Mouse (Mus musculus) megakaryocyte, embryonic 14.5 days (primary cell): ENCODE results near the gene Slc25a28. TPM values are rescaled to one million over a fixed set of nuclear protein-coding genes. Genes with fewer than 3 reads are reported as not detected.

ENCODE experiments used
- H3K27me3 ChIP-seq: replicated peaks from 2 replicates; pipeline ENCODE3; 2012; ENCODE audit warnings: inconsistent platforms
- H3K36me3 ChIP-seq: replicated peaks from 2 replicates; pipeline ENCODE3; 2012; ENCODE audit warnings: low read length, inconsistent platforms, mixed read lengths
- H3K4me1 ChIP-seq: 2 replicates; pipeline ENCODE4 v1.6.1; 2012; ENCODE audit warnings: inconsistent platforms
- H3K4me3 ChIP-seq: replicated peaks from 2 replicates; pipeline ENCODE3; 2012; ENCODE audit warnings: moderate library complexity, mild to moderate bottlenecking, inconsistent platforms
- H3K9me3 ChIP-seq: 2 replicates; pipeline ENCODE4 v1.6.1; 2012; ENCODE audit warnings: inconsistent platforms
- FLI1 ChIP-seq: IDR thresholded peaks from 2 replicates; pipeline ENCODE4 v1.6.1; 2012; ENCODE audit warnings: low read length, inconsistent platforms, mixed read lengths
- GATA1 ChIP-seq: IDR thresholded peaks from 3 replicates; pipeline ENCODE4 v1.6.1; 2012; ENCODE audit warnings: mixed read lengths, low read length, inconsistent platforms, borderline replicate concordance
- polyA plus RNA-seq: library from polyadenylated mRNA; stranded (reverse); fragments of >175 nt; gene quantifications from 2 replicates; pipeline ENCODE4 v1.2.3, GENCODE M21; 2012; ENCODE audit warnings: low replicate concordance; ENCODE audit not compliant: insufficient read depth

The Slc25a28 gene
- 17.5 and 30.6 TPM in 2 replicates for polyA plus RNA-seq

- Histone ChIP-seq H3K36me3 (peaks cover 2% of the 10 kb centered on the region), H3K4me1 (peaks cover 79% of the 10 kb centered on the region)
- TF ChIP-seq GATA1 (no peak), FLI1 (no peak)
Measured at GRCm38 (mm10) chr19:43674730-43675524, at the start of gene Slc25a28. Gene Slc25a28, minus strand, starts transcription at chr19:43674881.

DNA sequence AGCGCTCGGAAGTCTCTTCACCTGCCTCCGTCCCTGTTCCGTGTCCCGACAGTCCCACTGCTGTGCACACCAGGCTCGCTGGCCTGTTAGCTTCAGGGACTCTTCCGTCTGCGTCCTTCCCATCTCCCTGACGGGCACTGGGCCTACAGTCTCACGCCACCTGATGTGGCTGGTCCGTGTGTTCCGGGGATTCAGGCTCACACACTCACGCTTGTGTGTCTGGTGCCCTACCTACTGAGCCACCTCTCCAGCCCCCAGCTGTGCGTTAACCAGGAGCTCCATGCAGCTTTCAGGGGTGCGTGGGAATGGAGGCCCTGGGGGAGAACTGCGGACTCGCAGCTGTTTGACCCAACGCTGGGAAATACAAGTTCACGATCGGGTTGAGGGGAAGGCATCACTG lies 49.5 kb upstream of the Slc25a28 start:
- Histone ChIP-seq H3K9me3 (no peaks in the 10 kb centered on the region), H3K36me3 (peaks cover 96% of the 10 kb centered on the region), H3K27me3 (no peaks in the 10 kb centered on the region), H3K4me3 (no peak overlapping the region), H3K4me1 (0 out of 2 replicates have a peak, but pooled peaks cover 7% of the 10 kb centered on the region)
- TF ChIP-seq GATA1 (no peak), FLI1 (no peak)

More at GRCm38 (mm10) chr19:43674730-43675524, at the start of gene Slc25a28:
- H3K4me3 ChIP-seq: peak within 1 kb of the TSS; percentile 100
- no peaks in the 10 kb centered on the region for H3K27me3 ChIP-seq
- no peaks in the 10 kb centered on the region for H3K9me3 ChIP-seq

DNA sequence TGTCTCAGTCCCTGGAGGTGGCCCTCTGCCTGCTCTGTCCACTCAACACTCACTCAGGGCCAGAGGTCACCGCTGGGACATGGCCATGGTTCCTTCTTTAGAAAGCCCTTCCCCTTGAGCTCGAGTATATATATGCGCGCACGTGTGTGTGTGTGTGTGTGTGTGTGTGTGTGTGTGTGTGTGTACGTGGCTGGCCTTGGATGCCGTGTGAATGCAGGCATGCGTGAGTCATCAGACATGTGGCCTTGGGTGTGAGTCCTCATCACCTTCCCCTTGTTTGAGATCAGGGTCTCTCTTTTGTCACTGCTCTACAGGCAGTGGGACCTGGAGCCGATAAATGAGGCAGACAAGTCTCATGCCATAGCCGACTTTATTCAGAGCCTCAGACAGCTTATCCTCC lies 48.8 kb upstream of the Slc25a28 start:
- TF ChIP-seq FLI1 (no peak), GATA1 (no peak)
- Histone ChIP-seq H3K36me3 (peaks cover 96% of the 10 kb centered on the region), H3K4me3 (no peak overlapping the region), H3K4me1 (0 out of 2 replicates have a peak, but pooled peaks cover 7% of the 10 kb centered on the region), H3K9me3 (no peaks in the 10 kb centered on the region), H3K27me3 (no peaks in the 10 kb centered on the region)

DNA sequence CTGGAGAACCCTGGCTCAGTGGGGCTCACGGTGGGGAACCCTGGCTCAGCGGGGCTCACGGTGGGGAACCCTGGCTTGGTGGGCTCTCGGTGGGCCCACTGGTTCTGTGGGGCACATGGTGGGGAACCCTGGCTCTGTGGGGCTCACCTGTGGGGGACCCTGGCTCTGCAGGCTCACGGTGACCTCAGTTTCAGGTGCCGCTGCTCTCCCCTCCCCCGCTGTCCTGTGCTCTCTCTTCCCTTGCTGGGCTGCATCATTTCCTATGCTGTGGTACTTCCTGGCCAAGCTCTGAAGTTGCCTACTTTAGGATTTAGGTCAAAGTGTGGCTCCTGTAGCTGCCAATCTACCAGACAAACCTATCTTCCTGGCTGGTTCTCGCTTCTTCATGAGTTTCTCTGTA lies 48.2 kb upstream of the Slc25a28 start:
- Histone ChIP-seq H3K36me3 (peaks cover 96% of the 10 kb centered on the region), H3K9me3 (no peaks in the 10 kb centered on the region), H3K4me3 (no peak overlapping the region), H3K27me3 (no peaks in the 10 kb centered on the region), H3K4me1 (0 out of 2 replicates have a peak, but pooled peaks cover 7% of the 10 kb centered on the region)
- TF ChIP-seq FLI1 (no peak), GATA1 (no peak)

- H3K9me3 ChIP-seq: no peaks in the 10 kb centered on the region
- H3K36me3 ChIP-seq: peaks cover 89% of the 10 kb centered on the region
- no peaks in the 10 kb centered on the region for H3K27me3 ChIP-seq
- TF ChIP-seq GATA1 (no peak), FLI1 (no peak)
- H3K4me1 ChIP-seq: 0 out of 2 replicates have a peak, but pooled peaks cover 4% of the 10 kb centered on the region
- H3K4me3 ChIP-seq: no peak overlapping the region
Measured at GRCm38 (mm10) chr19:43720061-43720460, 45.4 kb upstream of the Slc25a28 start.

- TF ChIP-seq FLI1 (no peak), GATA1 (no peak)
- Histone ChIP-seq H3K27me3 (no peaks in the 10 kb centered on the region), H3K9me3 (no peaks in the 10 kb centered on the region), H3K4me3 (peak overlapping the region; percentile 33), H3K4me1 (peaks cover 10% of the 10 kb centered on the region), H3K36me3 (peaks cover 66% of the 10 kb centered on the region)
Measured at GRCm38 (mm10) chr19:43711971-43712370, 37.3 kb upstream of the Slc25a28 start.

- H3K9me3 ChIP-seq: no peaks in the 10 kb centered on the region
- peaks cover 66% of the 10 kb centered on the region for H3K36me3 ChIP-seq
- peaks cover 10% of the 10 kb centered on the region for H3K4me1 ChIP-seq
- no peak for TF ChIP-seq GATA1
- TF ChIP-seq FLI1: no peak
- peak overlapping the region; percentile 80 for H3K4me3 ChIP-seq
- no peaks in the 10 kb centered on the region for H3K27me3 ChIP-seq
Measured at GRCm38 (mm10) chr19:43711159-43711916, 36.7 kb upstream of the Slc25a28 start.

DNA sequence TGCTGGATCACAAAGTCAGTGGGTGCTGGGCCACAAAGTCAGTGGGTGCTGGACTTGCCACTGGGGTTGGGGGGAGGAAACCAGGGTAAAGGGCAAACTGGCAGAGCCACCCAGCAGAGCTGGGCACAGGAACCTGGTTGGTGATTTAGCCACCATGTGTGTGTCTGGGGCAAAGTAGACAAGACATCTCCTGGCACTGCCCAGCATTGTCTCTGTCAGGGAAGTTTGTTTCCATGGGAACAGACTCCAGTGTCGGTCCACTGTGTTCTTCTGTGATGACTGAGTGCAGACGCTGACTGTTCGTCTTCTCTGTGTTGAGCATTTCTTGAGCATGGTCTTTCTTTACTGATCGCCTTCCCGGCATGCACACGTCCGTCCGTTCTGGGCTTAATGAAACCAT lies 34.6 kb upstream of the Slc25a28 start:
- peaks cover 73% of the 10 kb centered on the region for H3K36me3 ChIP-seq
- H3K27me3 ChIP-seq: no peaks in the 10 kb centered on the region
- H3K4me1 ChIP-seq: peaks cover 16% of the 10 kb centered on the region
- TF ChIP-seq FLI1: no peak
- no peak for TF ChIP-seq GATA1
- no peak overlapping the region for H3K4me3 ChIP-seq
- no peaks in the 10 kb centered on the region for H3K9me3 ChIP-seq

DNA sequence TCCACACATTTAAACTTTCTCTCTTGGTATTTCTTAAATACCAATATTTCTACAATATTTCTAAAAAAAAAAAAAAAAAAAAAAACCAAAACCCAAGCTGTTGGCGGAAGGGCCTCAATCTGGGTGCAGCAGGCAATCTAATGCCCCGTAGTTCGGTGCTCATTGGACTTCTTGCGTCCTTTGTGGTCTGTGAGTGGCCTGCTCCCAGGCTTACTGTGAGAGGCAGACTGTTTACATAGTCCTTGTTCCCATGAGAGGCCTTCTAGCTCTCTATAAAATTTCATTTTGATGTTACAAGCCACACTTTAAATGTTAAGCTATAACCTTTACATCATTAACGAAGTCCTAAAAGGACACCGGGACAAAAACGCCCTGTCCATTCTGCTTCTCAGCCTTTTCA lies 33.5 kb upstream of the Slc25a28 start:
- no peaks in the 10 kb centered on the region for H3K9me3 ChIP-seq
- H3K27me3 ChIP-seq: no peaks in the 10 kb centered on the region
- H3K36me3 ChIP-seq: peaks cover 80% of the 10 kb centered on the region
- H3K4me1 ChIP-seq: peaks cover 16% of the 10 kb centered on the region
- TF ChIP-seq FLI1 (no peak), GATA1 (no peak)
- no peak overlapping the region for H3K4me3 ChIP-seq

GRCm38 (mm10) chr19:43704787-43705497 lies 30.3 kb upstream of the Slc25a28 start:
- peaks cover 13% of the 10 kb centered on the region; the same call in 1 of the 2 replicates for H3K4me1 ChIP-seq
- no peak for TF ChIP-seq GATA1
- TF ChIP-seq FLI1: no peak
- H3K36me3 ChIP-seq: peaks cover 93% of the 10 kb centered on the region
- H3K27me3 ChIP-seq: no peaks in the 10 kb centered on the region
- H3K4me3 ChIP-seq: no peak overlapping the region
- H3K9me3 ChIP-seq: peaks cover 3% of the 10 kb centered on the region; the same call in 1 of the 2 replicates
